Mouse (Mus musculus) c-Kit-positive CD71-positive TER-119-negative erythroid progenitor cells, embryonic 14.5 days (primary cell): ENCODE data around the gene Arhgap6.
A peak's percentile ranks its signal among the peaks of the same experiment; 100 is the strongest.
"Not testable (repeated sequence)": the region's sequence is repeated elsewhere in the genome, so short reads cannot be mapped to it uniquely, and the experiment has no call there.

Source experiments
- DNase-seq: peaks from one replicate; pipeline ENCODE4 v3.0.0-alpha.2; 2013; ENCODE audit warnings: low read depth

Arhgap6 gene

GRCm38 (mm10) chrX:169308559-169308958, 513.7 kb downstream of the Arhgap6 start:
- DNase-seq: no peak

DNA sequence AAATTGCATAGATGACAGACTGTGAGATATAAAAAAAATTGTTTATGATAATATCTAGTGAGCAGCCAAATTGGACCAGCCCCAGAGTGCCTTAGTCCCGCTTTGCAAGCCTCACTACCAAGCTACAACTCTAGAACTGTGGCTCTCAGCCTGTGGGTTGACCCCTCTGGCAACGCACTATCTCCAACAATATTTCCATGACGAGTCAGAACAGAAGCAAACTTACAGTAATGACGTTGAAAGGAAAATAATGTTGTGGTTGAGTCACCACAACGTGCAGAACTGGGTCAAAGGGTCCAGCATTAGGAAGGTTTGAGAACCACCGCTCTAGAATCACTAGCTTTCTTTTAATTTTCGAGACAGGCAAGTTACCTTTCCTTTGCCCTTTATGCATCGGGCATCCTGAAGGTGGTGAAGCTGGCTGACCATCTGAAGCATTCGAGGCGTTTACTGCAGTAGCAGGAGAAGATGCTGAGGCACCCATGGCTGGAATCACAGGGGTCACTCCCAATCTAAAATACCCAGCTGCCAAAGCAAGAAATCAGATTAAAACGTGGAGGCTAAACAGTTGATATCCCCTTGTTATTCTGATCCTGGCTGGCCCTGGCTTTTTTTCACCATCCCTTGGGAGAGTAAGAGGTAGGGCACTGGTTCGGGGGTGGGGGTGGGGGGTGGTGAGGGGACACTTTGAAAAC, 524.3 kb downstream of the Arhgap6 start:
- DNase-seq: no peak

DNA sequence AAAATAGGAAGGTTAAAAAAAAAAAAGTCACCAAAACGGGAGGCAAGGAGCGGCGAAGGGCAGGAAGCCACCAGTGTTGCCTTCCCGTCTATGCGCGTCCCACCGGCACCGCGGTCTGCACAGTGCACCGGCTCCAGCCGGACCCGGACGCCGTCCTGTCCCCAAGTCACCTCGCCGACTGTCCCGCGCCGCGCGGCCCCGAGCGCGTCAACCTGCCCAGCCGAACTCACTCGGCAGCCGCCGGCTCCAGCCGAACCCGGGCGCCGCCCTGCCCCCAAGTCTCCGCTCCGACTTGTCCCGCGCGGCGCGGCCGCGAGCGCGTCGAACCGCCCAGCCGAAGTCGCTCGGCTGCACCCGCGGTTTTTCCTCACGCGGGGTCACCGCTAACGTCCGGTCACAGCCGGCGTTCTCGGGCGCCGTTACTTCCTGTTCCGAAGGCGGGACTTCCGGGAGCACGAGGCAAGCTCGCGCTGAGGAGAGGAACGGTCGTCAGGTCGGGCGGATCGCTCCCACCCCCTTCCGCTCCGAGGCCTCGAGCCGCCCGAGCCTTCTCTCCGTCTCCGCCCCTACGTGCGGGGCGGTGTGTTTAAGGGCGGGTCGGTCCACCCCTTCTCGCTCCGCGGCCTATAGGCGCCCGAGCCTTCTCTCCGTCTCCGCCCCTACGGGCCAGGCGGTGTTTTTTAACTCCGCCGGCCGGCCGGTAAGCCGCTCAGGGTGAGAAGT, 525.2 kb downstream of the Arhgap6 start, which contains the start of gene Hccs:
Gene Hccs (minus strand): TSS at position 428 of the 723 bp plus-strand sequence.
- DNase-seq: peak; percentile 79

DNA sequence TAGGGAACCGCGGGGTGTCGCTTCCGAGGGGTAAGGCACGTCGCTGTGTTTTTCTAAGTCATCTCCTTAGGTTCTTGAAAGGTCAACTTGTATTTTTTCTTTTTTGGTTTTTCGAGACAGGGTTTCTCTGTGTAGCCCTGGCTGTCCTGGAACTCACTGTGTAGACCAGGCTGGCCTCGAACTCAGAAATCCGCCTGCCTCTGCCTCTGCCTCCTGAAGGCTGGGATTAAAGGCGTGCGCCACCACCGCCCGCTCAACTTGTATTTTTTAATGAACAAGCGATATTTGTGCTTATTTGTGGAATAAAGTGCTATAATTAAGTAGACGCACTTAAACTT, 525.7 kb downstream of the Arhgap6 start:
- not testable (repeated sequence) for DNase-seq

- DNase-seq: no peak
These were observed 531.2 kb downstream of the Arhgap6 start for GRCm38 (mm10) chrX:169325929-169326595.

- no peak for DNase-seq
These were observed 537.4 kb downstream of the Arhgap6 start for GRCm38 (mm10) chrX:169332264-169332663.

DNA sequence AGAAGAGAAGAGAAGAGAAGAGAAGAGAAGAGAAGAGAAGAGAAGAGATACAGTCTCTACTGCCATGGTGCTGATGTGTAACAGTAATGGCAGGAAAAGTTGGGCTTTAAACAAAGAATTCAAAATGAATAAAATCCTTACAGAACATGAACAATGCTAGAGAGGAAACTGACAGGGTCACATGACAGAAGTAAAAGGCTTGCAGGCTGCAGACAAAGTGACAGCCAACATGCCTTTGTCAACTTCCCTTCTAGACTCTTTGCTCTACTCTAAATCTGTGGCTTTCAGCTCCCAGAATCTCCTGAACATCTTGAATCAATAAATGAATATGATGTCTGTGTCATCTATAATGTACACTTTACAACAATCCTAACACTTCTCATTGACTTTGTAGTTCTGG, 542.7 kb downstream of the Arhgap6 start:
- DNase-seq: no peak

DNA sequence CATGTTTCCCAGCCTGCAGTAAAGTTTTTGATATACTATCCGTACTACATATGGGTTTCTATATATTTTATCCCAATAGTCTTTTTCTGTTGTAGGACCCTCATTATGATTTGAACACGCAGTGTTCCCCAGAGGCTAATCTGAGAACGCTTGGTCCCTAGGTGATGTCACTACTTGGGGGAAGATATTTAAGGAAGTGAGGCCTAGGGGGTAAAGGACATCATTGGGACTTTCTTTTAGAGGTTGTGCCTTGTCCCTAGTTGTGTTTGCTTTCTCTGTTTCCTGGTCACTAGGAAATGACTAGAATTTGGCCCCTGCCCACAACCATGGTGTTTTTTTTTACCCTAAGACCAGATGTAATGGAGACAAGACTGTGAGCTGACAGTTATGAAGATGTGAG, 543.3 kb downstream of the Arhgap6 start:
- DNase-seq: no peak
